Mouse (Mus musculus) layer of hippocampus, postnatal 14 days (tissue): Measurements from ENCODE around the gene Nfatc2ip. TPM values are rescaled to one million over a fixed set of nuclear protein-coding genes. Genes with fewer than 3 reads are reported as not detected.

Source experiments
- DNase-seq, 2 experiments: peaks; one replicate each; pipeline ENCODE4 v3.0.0; 2021 to 2022; ENCODE audit warnings: low spot score in 2 of 2, mixed read lengths in 1 of 2
- total RNA-seq, 2 experiments: library from RNA; stranded (reverse); gene quantifications; 2 replicates each; pipeline ENCODE4 v1.2.3; 2021

Gene Nfatc2ip
- total RNA-seq, 2 experiments from 2014 or later, result 8.0 to 8.1 TPM

- DNase-seq, result no peak
Observed at GRCm38 (mm10) chr7:126356793-126357591, 39.5 kb downstream of the Nfatc2ip start.

GRCm38 (mm10) chr7:126355847-126356597, 40.5 kb downstream of the Nfatc2ip start:
- DNase-seq, result peak in 1 of 2 experiments; percentile 42

GRCm38 (mm10) chr7:126354738-126355614, 41.6 kb downstream of the Nfatc2ip start:
- DNase-seq, result no peak

- no peak for DNase-seq
Observed at GRCm38 (mm10) chr7:126353994-126354365, 42.6 kb downstream of the Nfatc2ip start.

- DNase-seq, result no peak
Observed at GRCm38 (mm10) chr7:126353251-126353993, 43.1 kb downstream of the Nfatc2ip start.

GRCm38 (mm10) chr7:126351419-126351951, 45.1 kb downstream of the Nfatc2ip start:
- no peak for DNase-seq

- DNase-seq, result no peak
Observed at GRCm38 (mm10) chr7:126350748-126351418, 45.7 kb downstream of the Nfatc2ip start.

- no peak for DNase-seq
Observed at GRCm38 (mm10) chr7:126348293-126348692, 48.2 kb downstream of the Nfatc2ip start.

GRCm38 (mm10) chr7:126347098-126347497, 49.4 kb downstream of the Nfatc2ip start:
- no peak for DNase-seq

GRCm38 (mm10) chr7:126345969-126346368, 50.6 kb downstream of the Nfatc2ip start:
- DNase-seq, result no peak

GRCm38 (mm10) chr7:126345557-126345956, 51.0 kb downstream of the Nfatc2ip start:
- DNase-seq, result no peak

GRCm38 (mm10) chr7:126340896-126341295, 55.6 kb downstream of the Nfatc2ip start:
- DNase-seq, result no peak

- DNase-seq, result no peak
Observed at GRCm38 (mm10) chr7:126340206-126340618, 56.3 kb downstream of the Nfatc2ip start.

GRCm38 (mm10) chr7:126339521-126339971, 57.0 kb downstream of the Nfatc2ip start:
- no peak for DNase-seq

GRCm38 (mm10) chr7:126338906-126339305, 57.6 kb downstream of the Nfatc2ip start:
- DNase-seq, result no peak

GRCm38 (mm10) chr7:126335556-126335955, 61.0 kb downstream of the Nfatc2ip start:
- no peak for DNase-seq
